Mouse (Mus musculus): ENCODE data around the gene Arid1b. TPM values are rescaled to one million over a fixed set of nuclear protein-coding genes. Genes with fewer than 3 reads are reported as not detected.

Gene Arid1b
- polyA plus RNA-seq, 1 experiment = 99.0 TPM

DNA sequence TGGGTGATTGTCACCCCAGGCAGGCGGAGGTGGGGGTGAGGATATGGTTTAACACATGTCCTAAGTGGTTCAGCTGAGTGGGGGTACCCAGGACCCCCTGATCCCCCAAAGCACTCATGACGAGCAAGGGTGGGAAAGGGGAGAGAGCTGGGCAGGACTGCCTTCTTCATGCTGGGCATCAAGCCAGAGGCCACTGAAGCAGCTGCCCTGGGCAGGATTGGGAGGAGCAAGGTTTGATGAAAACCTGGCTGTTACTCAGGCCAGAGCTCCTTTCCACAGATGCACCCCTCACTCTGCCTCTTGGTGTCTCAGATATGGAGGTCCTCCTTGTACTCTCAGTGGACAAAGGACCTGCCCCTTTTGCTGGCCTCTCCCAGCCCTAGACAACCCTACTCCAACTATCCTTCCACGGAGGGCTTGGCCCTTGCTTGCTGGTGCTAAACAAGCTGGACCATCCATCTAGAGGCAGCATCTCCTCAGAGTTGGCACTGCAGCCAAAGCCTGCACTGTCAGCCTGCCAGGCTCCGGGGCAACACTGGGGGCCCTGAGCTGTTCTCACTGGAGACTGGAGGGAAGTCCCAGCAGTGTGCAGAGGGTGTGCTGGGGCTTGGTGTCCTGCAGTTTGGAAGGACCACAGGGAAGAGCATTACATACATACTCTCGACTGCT lies 304.9 kb downstream of the Arid1b start:
- no peak for TF ChIP-seq CTCF (IDR thresholded peaks at IDR 0.05; ENCODE audit: borderline replicate concordance, control insufficient read depth, extremely low read depth, insufficient read depth, low read length, poor library complexity)
- no peak for TF ChIP-seq POLR2A (IDR thresholded peaks at IDR 0.05; ENCODE audit: control insufficient read depth, extremely low read depth, insufficient read depth, low read length, poor library complexity)
- H3K4me1 ChIP-seq (replicated peaks; ENCODE audit: control insufficient read depth, insufficient read depth, low read length) = peaks cover 28% of the 10 kb centered on the region
- no peaks in the 10 kb centered on the region for H3K36me3 ChIP-seq (ENCODE audit: control insufficient read depth, insufficient read depth, low read length)
- no peak for DNase-seq
- H3K4me3 ChIP-seq (ENCODE audit: control insufficient read depth, insufficient read depth, low read length) = no peak overlapping the region
- WGBS = 91% methylated on average over 5 of the region's 5 CpGs
- H3K27ac ChIP-seq (ENCODE audit: control insufficient read depth, insufficient read depth, low read length) = no peak overlapping the region
- H3K27me3 ChIP-seq (ENCODE audit: control insufficient read depth, insufficient read depth, low read length) = no peaks in the 10 kb centered on the region

DNA sequence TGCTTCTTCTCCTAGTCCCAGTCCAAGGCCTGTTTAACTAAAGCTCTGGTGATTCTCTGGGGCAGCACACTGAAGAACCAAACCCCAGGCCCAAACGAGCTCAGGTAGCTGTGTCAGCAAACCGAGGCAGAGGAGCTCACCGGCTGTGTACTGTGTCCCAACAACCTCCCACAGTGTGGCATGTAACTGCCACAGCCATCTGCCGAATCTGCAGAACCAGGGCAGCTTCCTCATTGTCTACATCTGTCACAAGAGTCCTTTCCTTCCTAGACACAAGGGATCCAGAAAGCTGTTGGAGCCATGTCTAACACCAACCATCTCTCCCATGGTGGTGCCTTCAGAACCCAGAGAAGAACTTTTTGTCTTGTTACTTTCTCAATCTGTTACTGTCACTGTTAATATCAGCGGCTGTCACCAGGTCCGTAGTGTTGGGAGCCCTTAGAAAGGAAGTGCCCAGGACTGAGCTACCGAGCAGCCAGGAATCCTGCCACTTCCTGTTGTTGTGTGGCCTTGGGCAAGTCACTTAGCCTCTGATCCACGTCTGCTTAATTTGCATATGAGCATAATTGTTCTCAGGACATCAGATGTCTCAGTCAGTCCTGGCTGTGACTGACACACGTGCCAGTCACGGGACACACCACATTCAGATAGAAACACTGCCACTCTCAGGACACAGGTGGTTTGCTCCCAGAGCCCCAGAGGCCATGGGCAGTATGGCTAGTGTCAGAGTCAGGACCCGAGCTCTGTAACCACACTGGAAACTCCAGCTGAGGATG lies 309.0 kb downstream of the Arid1b start:
- Histone ChIP-seq H3K4me1 (replicated peaks; ENCODE audit: control insufficient read depth, insufficient read depth, low read length) (peaks cover 12% of the 10 kb centered on the region), H3K27ac (ENCODE audit: control insufficient read depth, insufficient read depth, low read length) (peak overlapping the region; percentile 37; the same call in 1 of the 2 replicates), H3K4me3 (ENCODE audit: control insufficient read depth, insufficient read depth, low read length) (no peak overlapping the region), H3K36me3 (ENCODE audit: control insufficient read depth, insufficient read depth, low read length) (peaks cover 10% of the 10 kb centered on the region), H3K27me3 (ENCODE audit: control insufficient read depth, insufficient read depth, low read length) (no peaks in the 10 kb centered on the region)
- WGBS = 23% methylated on average over 11 of the region's 11 CpGs
- TF ChIP-seq CTCF (IDR thresholded peaks at IDR 0.05; ENCODE audit: borderline replicate concordance, control insufficient read depth, extremely low read depth, insufficient read depth, low read length, poor library complexity) = no peak
- no peak for TF ChIP-seq POLR2A (IDR thresholded peaks at IDR 0.05; ENCODE audit: control insufficient read depth, extremely low read depth, insufficient read depth, low read length, poor library complexity)
- DNase-seq = no peak

DNA sequence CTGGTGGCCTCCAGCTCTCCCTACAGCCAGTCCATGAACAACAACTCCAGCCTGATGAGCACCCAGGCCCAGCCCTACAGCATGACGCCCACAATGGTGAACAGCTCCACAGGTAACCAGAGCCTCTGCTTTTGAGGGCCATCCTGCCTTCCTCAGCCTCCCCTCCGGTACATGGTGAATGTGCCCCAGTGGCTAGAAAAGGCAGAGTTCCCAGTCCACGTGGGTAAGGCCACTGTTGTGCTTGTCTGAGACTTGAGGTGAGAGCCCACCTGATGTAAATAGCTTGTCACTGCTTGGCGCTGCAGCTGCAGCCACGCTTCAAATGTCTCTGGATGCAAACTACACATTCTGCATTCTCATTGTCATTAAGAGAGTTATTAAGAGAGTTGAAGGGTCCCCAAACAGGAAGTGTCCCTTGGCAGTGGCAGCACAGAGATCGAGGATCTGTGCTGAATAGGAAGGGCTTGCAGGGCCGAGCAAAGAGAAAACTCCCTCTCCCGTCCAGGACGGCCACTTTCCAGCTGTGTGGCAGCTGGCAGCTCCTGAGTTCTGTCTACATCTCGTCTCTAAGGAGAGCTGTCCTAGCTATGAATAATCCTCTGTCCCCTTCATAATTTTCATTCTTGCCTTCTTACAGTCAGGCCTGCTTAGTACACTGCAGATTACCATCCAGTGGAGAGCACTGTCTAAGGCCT lies 311.8 kb downstream of the Arid1b start:
- no peak for DNase-seq
- no peaks in the 10 kb centered on the region for H3K27me3 ChIP-seq (ENCODE audit: control insufficient read depth, insufficient read depth, low read length)
- no peak overlapping the region for H3K27ac ChIP-seq (ENCODE audit: control insufficient read depth, insufficient read depth, low read length)
- H3K4me3 ChIP-seq (ENCODE audit: control insufficient read depth, insufficient read depth, low read length) = no peak overlapping the region
- 93% methylated on average over 10 of the region's 10 CpGs for WGBS
- TF ChIP-seq CTCF (IDR thresholded peaks at IDR 0.05; ENCODE audit: borderline replicate concordance, control insufficient read depth, extremely low read depth, insufficient read depth, low read length, poor library complexity) = no peak
- TF ChIP-seq POLR2A (IDR thresholded peaks at IDR 0.05; ENCODE audit: control insufficient read depth, extremely low read depth, insufficient read depth, low read length, poor library complexity) = no peak
- peaks cover 25% of the 10 kb centered on the region for H3K4me1 ChIP-seq (replicated peaks; ENCODE audit: control insufficient read depth, insufficient read depth, low read length)
- H3K36me3 ChIP-seq (ENCODE audit: control insufficient read depth, insufficient read depth, low read length) = peaks cover 10% of the 10 kb centered on the region

- Histone ChIP-seq H3K27me3 (ENCODE audit: control insufficient read depth, insufficient read depth, low read length) (no peaks in the 10 kb centered on the region), H3K4me3 (ENCODE audit: control insufficient read depth, insufficient read depth, low read length) (no peak overlapping the region), H3K27ac (ENCODE audit: control insufficient read depth, insufficient read depth, low read length) (peak overlapping the region; percentile 4; the same call in 1 of the 2 replicates), H3K36me3 (ENCODE audit: control insufficient read depth, insufficient read depth, low read length) (peaks cover 23% of the 10 kb centered on the region), H3K4me1 (replicated peaks; ENCODE audit: control insufficient read depth, insufficient read depth, low read length) (peaks cover 16% of the 10 kb centered on the region)
- DNase-seq = no peak
- WGBS = 6% methylated on average over 5 of the region's 5 CpGs
- TF ChIP-seq CTCF (IDR thresholded peaks at IDR 0.05; ENCODE audit: borderline replicate concordance, control insufficient read depth, extremely low read depth, insufficient read depth, low read length, poor library complexity) = no peak
- no peak for TF ChIP-seq POLR2A (IDR thresholded peaks at IDR 0.05; ENCODE audit: control insufficient read depth, extremely low read depth, insufficient read depth, low read length, poor library complexity)
These were observed 315.8 kb downstream of the Arid1b start for GRCm38 (mm10) chr17:5309930-5310329.

- 66% methylated on average over 11 of the region's 11 CpGs for WGBS
- Histone ChIP-seq H3K4me3 (ENCODE audit: control insufficient read depth, insufficient read depth, low read length) (no peak overlapping the region), H3K4me1 (replicated peaks; ENCODE audit: control insufficient read depth, insufficient read depth, low read length) (peaks cover 16% of the 10 kb centered on the region), H3K36me3 (ENCODE audit: control insufficient read depth, insufficient read depth, low read length) (peaks cover 23% of the 10 kb centered on the region), H3K27ac (ENCODE audit: control insufficient read depth, insufficient read depth, low read length) (no peak overlapping the region), H3K27me3 (ENCODE audit: control insufficient read depth, insufficient read depth, low read length) (no peaks in the 10 kb centered on the region)
- TF ChIP-seq CTCF (IDR thresholded peaks at IDR 0.05; ENCODE audit: borderline replicate concordance, control insufficient read depth, extremely low read depth, insufficient read depth, low read length, poor library complexity) = no peak
- TF ChIP-seq POLR2A (IDR thresholded peaks at IDR 0.05; ENCODE audit: control insufficient read depth, extremely low read depth, insufficient read depth, low read length, poor library complexity) = no peak
- DNase-seq = no peak
These were observed 316.3 kb downstream of the Arid1b start for GRCm38 (mm10) chr17:5310425-5310888.

- Histone ChIP-seq H3K4me1 (replicated peaks; ENCODE audit: control insufficient read depth, insufficient read depth, low read length) (peaks cover 16% of the 10 kb centered on the region), H3K36me3 (ENCODE audit: control insufficient read depth, insufficient read depth, low read length) (peaks cover 20% of the 10 kb centered on the region), H3K27me3 (ENCODE audit: control insufficient read depth, insufficient read depth, low read length) (no peaks in the 10 kb centered on the region), H3K27ac (ENCODE audit: control insufficient read depth, insufficient read depth, low read length) (no peak overlapping the region), H3K4me3 (ENCODE audit: control insufficient read depth, insufficient read depth, low read length) (no peak overlapping the region)
- 64% methylated on average over 7 of the region's 7 CpGs for whole genome bisulfite sequencing
- TF ChIP-seq POLR2A (IDR thresholded peaks at IDR 0.05; ENCODE audit: control insufficient read depth, extremely low read depth, insufficient read depth, low read length, poor library complexity) (no peak), CTCF (IDR thresholded peaks at IDR 0.05; ENCODE audit: borderline replicate concordance, control insufficient read depth, extremely low read depth, insufficient read depth, low read length, poor library complexity) (no peak)
- no peak for DNase-seq
These were observed 316.9 kb downstream of the Arid1b start for GRCm38 (mm10) chr17:5311062-5311461.
